Mouse (Mus musculus): ENCODE measurements at regions not wholly inside any gene's neighbourhood (a gene's known extent, or its start where the extent isn't known, plus 50 kb on each side); places are given as distances from the start of the nearest gene placed in this dataset.

- no peak overlapping the region for H3K27ac ChIP-seq
- no peaks in the 10 kb centered on the region for H3K27me3 ChIP-seq (ENCODE audit: insufficient read depth, low read length)
- no peak overlapping the region for H3K4me2 ChIP-seq (ENCODE audit: low read depth, low read length)
- H3K9me3 ChIP-seq (ENCODE audit: low read length) = no peaks in the 10 kb centered on the region
- no peaks in the 10 kb centered on the region for H3K36me3 ChIP-seq (ENCODE audit: insufficient read depth, low read length)
- ATAC-seq = no peak
- H3K9ac ChIP-seq (replicated peaks; ENCODE audit: low read length) = no peak overlapping the region
- H3K4me3 ChIP-seq (ENCODE audit: low read length) = no peak overlapping the region
- DNase-seq (ENCODE audit: low spot score) = no peak
- TF ChIP-seq CTCF (IDR thresholded peaks at IDR 0.05; ENCODE audit: low read depth) = no peak
- H3K4me1 ChIP-seq (ENCODE audit: insufficient read depth, low read length) = no peaks in the 10 kb centered on the region
- 72% methylated on average over 6 of the region's 6 CpGs for WGBS
These were observed 2028.5 kb downstream of the A830018L16Rik start for GRCm38 (mm10) chr1:13442366-13442765.

GRCm38 (mm10) chr1:13454534-13454933, 2040.6 kb downstream of the A830018L16Rik start:
- H3K4me3 ChIP-seq (ENCODE audit: low read length) = no peak overlapping the region
- 93% methylated on average over 2 of the region's 2 CpGs for WGBS
- no peak overlapping the region for H3K4me2 ChIP-seq (ENCODE audit: low read depth, low read length)
- ATAC-seq (no peak), DNase-seq (ENCODE audit: low spot score) (no peak)
- H3K27me3 ChIP-seq (ENCODE audit: insufficient read depth, low read length) = no peaks in the 10 kb centered on the region
- H3K9me3 ChIP-seq (ENCODE audit: low read length) = no peaks in the 10 kb centered on the region
- H3K9ac ChIP-seq (replicated peaks; ENCODE audit: low read length) = no peak overlapping the region
- H3K36me3 ChIP-seq (ENCODE audit: insufficient read depth, low read length) = no peaks in the 10 kb centered on the region
- H3K4me1 ChIP-seq (ENCODE audit: insufficient read depth, low read length) = no peaks in the 10 kb centered on the region
- TF ChIP-seq CTCF (IDR thresholded peaks at IDR 0.05; ENCODE audit: low read depth) = no peak
- no peak overlapping the region for H3K27ac ChIP-seq

GRCm38 (mm10) chr1:13455572-13455971, 2041.7 kb downstream of the A830018L16Rik start:
- WGBS = 76% methylated on average over 3 of the region's 3 CpGs
- TF ChIP-seq CTCF (IDR thresholded peaks at IDR 0.05; ENCODE audit: low read depth) = no peak
- no peaks in the 10 kb centered on the region for H3K36me3 ChIP-seq (ENCODE audit: insufficient read depth, low read length)
- H3K27ac ChIP-seq = no peak overlapping the region
- H3K27me3 ChIP-seq (ENCODE audit: insufficient read depth, low read length) = no peaks in the 10 kb centered on the region
- H3K4me2 ChIP-seq (ENCODE audit: low read depth, low read length) = no peak overlapping the region
- no peak overlapping the region for H3K4me3 ChIP-seq (ENCODE audit: low read length)
- ATAC-seq (no peak), DNase-seq (ENCODE audit: low spot score) (no peak)
- no peak overlapping the region for H3K9ac ChIP-seq (replicated peaks; ENCODE audit: low read length)
- no peaks in the 10 kb centered on the region for H3K4me1 ChIP-seq (ENCODE audit: insufficient read depth, low read length)
- no peaks in the 10 kb centered on the region for H3K9me3 ChIP-seq (ENCODE audit: low read length)

GRCm38 (mm10) chr1:13464311-13464710, 2050.4 kb downstream of the A830018L16Rik start:
- H3K4me1 ChIP-seq (ENCODE audit: insufficient read depth, low read length) = no peaks in the 10 kb centered on the region
- 93% methylated on average over 1 of the region's 1 CpGs for WGBS
- no peaks in the 10 kb centered on the region for H3K27me3 ChIP-seq (ENCODE audit: insufficient read depth, low read length)
- H3K36me3 ChIP-seq (ENCODE audit: insufficient read depth, low read length) = no peaks in the 10 kb centered on the region
- no peak overlapping the region for H3K4me2 ChIP-seq (ENCODE audit: low read depth, low read length)
- H3K27ac ChIP-seq = no peak overlapping the region
- H3K9me3 ChIP-seq (ENCODE audit: low read length) = no peaks in the 10 kb centered on the region
- H3K4me3 ChIP-seq (ENCODE audit: low read length) = no peak overlapping the region
- TF ChIP-seq CTCF (IDR thresholded peaks at IDR 0.05; ENCODE audit: low read depth) = no peak
- no peak for DNase-seq (ENCODE audit: low spot score)
- no peak overlapping the region for H3K9ac ChIP-seq (replicated peaks; ENCODE audit: low read length)
- no peak for ATAC-seq

- Histone ChIP-seq H3K4me1 (ENCODE audit: insufficient read depth, low read length) (no peaks in the 10 kb centered on the region), H3K9me3 (ENCODE audit: low read length) (0 out of 2 replicates have a peak, but pooled peaks cover 3% of the 10 kb centered on the region), H3K36me3 (ENCODE audit: insufficient read depth, low read length) (no peaks in the 10 kb centered on the region), H3K27ac (no peak overlapping the region), H3K4me3 (ENCODE audit: low read length) (no peak overlapping the region), H3K4me2 (ENCODE audit: low read depth, low read length) (no peak overlapping the region), H3K9ac (replicated peaks; ENCODE audit: low read length) (no peak overlapping the region), H3K27me3 (ENCODE audit: insufficient read depth, low read length) (no peaks in the 10 kb centered on the region)
- WGBS = 76% methylated on average over 6 of the region's 6 CpGs
- no peak for ATAC-seq
- no peak for DNase-seq (ENCODE audit: low spot score)
- no peak for TF ChIP-seq CTCF (IDR thresholded peaks at IDR 0.05; ENCODE audit: low read depth)
These were observed 2053.3 kb downstream of the A830018L16Rik start for GRCm38 (mm10) chr1:13467174-13467573.

- H3K4me2 ChIP-seq (ENCODE audit: low read depth, low read length) = no peak overlapping the region
- H3K36me3 ChIP-seq (ENCODE audit: insufficient read depth, low read length) = no peaks in the 10 kb centered on the region
- no peak overlapping the region for H3K27ac ChIP-seq
- no peak for DNase-seq (ENCODE audit: low spot score)
- no peak for TF ChIP-seq CTCF (IDR thresholded peaks at IDR 0.05; ENCODE audit: low read depth)
- no peak overlapping the region for H3K9ac ChIP-seq (replicated peaks; ENCODE audit: low read length)
- H3K27me3 ChIP-seq (ENCODE audit: insufficient read depth, low read length) = no peaks in the 10 kb centered on the region
- WGBS = 13% methylated on average over 2 of the region's 2 CpGs
- H3K4me1 ChIP-seq (ENCODE audit: insufficient read depth, low read length) = no peaks in the 10 kb centered on the region
- ATAC-seq = no peak
- 0 out of 2 replicates have a peak, but pooled peaks cover 3% of the 10 kb centered on the region for H3K9me3 ChIP-seq (ENCODE audit: low read length)
- no peak overlapping the region for H3K4me3 ChIP-seq (ENCODE audit: low read length)
These were observed 2054.2 kb downstream of the A830018L16Rik start for GRCm38 (mm10) chr1:13467886-13468630.

GRCm38 (mm10) chr1:13494727-13495404, 2081.0 kb downstream of the A830018L16Rik start:
- Histone ChIP-seq H3K36me3 (ENCODE audit: insufficient read depth, low read length) (no peaks in the 10 kb centered on the region), H3K4me1 (ENCODE audit: insufficient read depth, low read length) (no peaks in the 10 kb centered on the region), H3K4me3 (ENCODE audit: low read length) (no peak overlapping the region), H3K9me3 (ENCODE audit: low read length) (no peaks in the 10 kb centered on the region), H3K4me2 (ENCODE audit: low read depth, low read length) (peak overlapping the region; percentile 34; the same call in 1 of the 2 replicates), H3K27ac (no peak overlapping the region), H3K27me3 (ENCODE audit: insufficient read depth, low read length) (no peaks in the 10 kb centered on the region), H3K9ac (replicated peaks; ENCODE audit: low read length) (no peak overlapping the region)
- DNase-seq (ENCODE audit: low spot score) (no peak), ATAC-seq (no peak)
- 49% methylated on average over 16 of the region's 16 CpGs for WGBS
- TF ChIP-seq CTCF (IDR thresholded peaks at IDR 0.05; ENCODE audit: low read depth) = no peak
